Mouse (Mus musculus): ENCODE data around the gene Nphp4.

Gene Nphp4

GRCm38 (mm10) chr4:152476427-152477023, at the start of gene Nphp4:
Gene Nphp4, plus strand, starts transcription at chr4:152476706.
- no peak for DNase-seq (ENCODE audit: low read depth, low spot score)

GRCm38 (mm10) chr4:152428259-152428658, 48.2 kb upstream of the Nphp4 start:
- no peak for DNase-seq (ENCODE audit: low read depth, low spot score)

- DNase-seq (ENCODE audit: low read depth, low spot score) = no peak
Observed at GRCm38 (mm10) chr4:152432308-152432707, 44.2 kb upstream of the Nphp4 start.

GRCm38 (mm10) chr4:152434836-152435235, 41.7 kb upstream of the Nphp4 start:
- DNase-seq (ENCODE audit: low read depth, low spot score) = peak; percentile 83

- DNase-seq (ENCODE audit: low read depth, low spot score) = peak; percentile 46
Observed at GRCm38 (mm10) chr4:152435255-152435654, 41.3 kb upstream of the Nphp4 start.

GRCm38 (mm10) chr4:152440882-152441281, 35.6 kb upstream of the Nphp4 start:
- DNase-seq (ENCODE audit: low read depth, low spot score) = no peak

- DNase-seq (ENCODE audit: low read depth, low spot score) = no peak
Observed at GRCm38 (mm10) chr4:152441536-152441935, 35.0 kb upstream of the Nphp4 start.

- DNase-seq (ENCODE audit: low read depth, low spot score) = no peak
Observed at GRCm38 (mm10) chr4:152446178-152446577, 30.3 kb upstream of the Nphp4 start.

GRCm38 (mm10) chr4:152447731-152448665, 28.5 kb upstream of the Nphp4 start:
- DNase-seq (ENCODE audit: low read depth, low spot score) = no peak

- no peak for DNase-seq (ENCODE audit: low read depth, low spot score)
Observed at GRCm38 (mm10) chr4:152448666-152449018, 27.9 kb upstream of the Nphp4 start.

GRCm38 (mm10) chr4:152451371-152451770, 25.1 kb upstream of the Nphp4 start:
- DNase-seq (ENCODE audit: low read depth, low spot score) = no peak

- DNase-seq (ENCODE audit: low read depth, low spot score) = no peak
Observed at GRCm38 (mm10) chr4:152453079-152453478, 23.4 kb upstream of the Nphp4 start.

- DNase-seq (ENCODE audit: low read depth, low spot score) = no peak
Observed at GRCm38 (mm10) chr4:152454153-152454552, 22.4 kb upstream of the Nphp4 start.

GRCm38 (mm10) chr4:152456609-152457008, 19.9 kb upstream of the Nphp4 start:
- no peak for DNase-seq (ENCODE audit: low read depth, low spot score)

GRCm38 (mm10) chr4:152457673-152458072, 18.8 kb upstream of the Nphp4 start:
- DNase-seq (ENCODE audit: low read depth, low spot score) = no peak

- DNase-seq (ENCODE audit: low read depth, low spot score) = no peak
Observed at GRCm38 (mm10) chr4:152462516-152462915, 14.0 kb upstream of the Nphp4 start.

- DNase-seq (ENCODE audit: low read depth, low spot score) = no peak
Observed at GRCm38 (mm10) chr4:152463147-152463546, 13.4 kb upstream of the Nphp4 start.

- no peak for DNase-seq (ENCODE audit: low read depth, low spot score)
Observed at GRCm38 (mm10) chr4:152465116-152465515, 11.4 kb upstream of the Nphp4 start.

GRCm38 (mm10) chr4:152466601-152467000, 9.9 kb upstream of the Nphp4 start:
- no peak for DNase-seq (ENCODE audit: low read depth, low spot score)

GRCm38 (mm10) chr4:152467951-152468350, 8.6 kb upstream of the Nphp4 start:
- no peak for DNase-seq (ENCODE audit: low read depth, low spot score)

GRCm38 (mm10) chr4:152475941-152476340, 565 bp upstream of the Nphp4 start:
- no peak for DNase-seq (ENCODE audit: low read depth, low spot score)

- DNase-seq (ENCODE audit: low read depth, low spot score) = no peak
Observed at GRCm38 (mm10) chr4:152477106-152477465, 580 bp downstream of the Nphp4 start.

All from brain, embryonic 18.5 days (tissue).